Mouse (Mus musculus): Measurements from ENCODE around the gene P2ry12.

Gene P2ry12

GRCm38 (mm10) chr3:59185662-59186061, 77.0 kb downstream of the P2ry12 start:
- no peak for DNase-seq (ENCODE audit: low read depth, low spot score)

DNA sequence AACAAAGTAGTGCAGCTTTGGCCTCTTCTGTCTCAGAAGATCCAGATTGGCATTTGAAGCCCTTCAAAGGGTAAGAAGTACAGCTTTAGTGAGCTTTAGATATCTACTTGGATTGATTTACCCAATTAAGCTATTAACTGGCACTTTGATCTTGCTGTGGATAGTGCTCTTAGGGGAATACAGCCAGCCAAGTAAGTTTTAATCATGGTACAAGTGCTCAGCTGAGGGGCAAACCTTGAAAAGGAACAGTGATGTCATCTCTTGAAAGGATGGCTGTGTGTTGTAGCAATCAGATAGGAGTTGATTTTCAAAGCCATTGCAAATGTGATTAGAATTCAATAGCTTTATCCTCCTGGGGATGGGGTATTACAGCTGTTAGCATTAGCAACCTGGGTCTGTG, 80.5 kb downstream of the P2ry12 start:
- no peak for DNase-seq (ENCODE audit: low read depth, low spot score)

- no peak for DNase-seq (ENCODE audit: low read depth, low spot score)
These were observed 81.5 kb downstream of the P2ry12 start for GRCm38 (mm10) chr3:59181134-59181533.

DNA sequence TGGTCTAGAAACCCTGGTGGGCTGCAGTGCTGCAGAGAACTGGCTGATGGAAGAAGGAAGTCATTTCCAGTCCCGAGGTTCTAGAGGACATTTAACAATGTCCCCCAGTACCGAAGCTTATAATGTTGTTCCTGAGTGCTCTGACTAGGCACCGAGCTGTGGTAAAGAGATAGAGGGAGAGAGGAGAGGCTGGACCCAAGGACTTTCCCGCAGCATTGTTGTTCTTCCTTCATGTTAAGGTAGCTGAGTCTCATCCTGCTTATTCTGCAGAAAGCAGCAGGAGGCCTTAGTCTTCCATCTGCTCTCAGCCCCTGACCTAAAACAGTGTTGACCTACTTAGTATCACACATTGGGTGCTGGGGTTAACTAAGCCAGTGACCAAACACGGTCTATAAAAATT, 85.8 kb downstream of the P2ry12 start:
- no peak for DNase-seq (ENCODE audit: low read depth, low spot score)

DNA sequence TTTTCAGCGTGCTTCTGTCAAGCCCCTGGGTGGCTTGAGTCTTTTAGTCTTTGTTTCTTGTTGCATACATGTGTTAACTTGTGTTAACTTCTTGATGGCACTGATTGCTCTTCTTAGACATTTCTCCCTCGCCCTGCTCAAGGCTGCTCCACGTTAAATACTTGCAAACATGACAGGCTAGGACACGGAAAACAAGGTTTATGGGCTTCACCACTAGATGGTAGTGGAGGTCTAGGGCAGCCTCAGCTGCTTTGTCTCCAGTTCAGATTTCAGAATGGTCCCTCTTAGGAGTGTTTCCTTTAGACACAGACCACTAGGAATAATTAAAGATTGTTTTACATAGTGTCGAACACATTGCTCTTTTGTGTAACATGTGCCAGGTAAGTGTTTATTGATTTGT, 87.4 kb downstream of the P2ry12 start:
- peak; percentile 46 for DNase-seq (ENCODE audit: low read depth, low spot score)

GRCm38 (mm10) chr3:59174426-59175154, 88.1 kb downstream of the P2ry12 start:
- DNase-seq (ENCODE audit: low read depth, low spot score) = no peak

- DNase-seq (ENCODE audit: low read depth, low spot score) = no peak
These were observed 92.6 kb downstream of the P2ry12 start for GRCm38 (mm10) chr3:59169921-59170627.

GRCm38 (mm10) chr3:59169215-59169614, 93.5 kb downstream of the P2ry12 start:
- no peak for DNase-seq (ENCODE audit: low read depth, low spot score)

GRCm38 (mm10) chr3:59168476-59168875, 94.2 kb downstream of the P2ry12 start:
- no peak for DNase-seq (ENCODE audit: low read depth, low spot score)

- DNase-seq (ENCODE audit: low read depth, low spot score) = no peak
These were observed 95.1 kb downstream of the P2ry12 start for GRCm38 (mm10) chr3:59167417-59168054.

Measured in embryo, embryonic 11.5 days (tissue).